Mouse (Mus musculus) lung, adult 2 months (tissue): ENCODE data around the gene Syt17.

Experiments used
- CTCF ChIP-seq: fragments of 200-500 bp; IDR thresholded peaks from 2 replicates; pipeline ENCODE4 v1.5.1; 2011; ENCODE audit warnings: mild to moderate bottlenecking, low read length, control low read depth; ENCODE audit not compliant: insufficient read depth
- POLR2A ChIP-seq: fragments of 200-500 bp; IDR thresholded peaks from 2 replicates; pipeline ENCODE4 v1.6.1; 2011; ENCODE audit warnings: low read depth, mild to moderate bottlenecking, control low read depth, low read length, borderline replicate concordance; ENCODE audit errors: extremely low read depth

DNA sequence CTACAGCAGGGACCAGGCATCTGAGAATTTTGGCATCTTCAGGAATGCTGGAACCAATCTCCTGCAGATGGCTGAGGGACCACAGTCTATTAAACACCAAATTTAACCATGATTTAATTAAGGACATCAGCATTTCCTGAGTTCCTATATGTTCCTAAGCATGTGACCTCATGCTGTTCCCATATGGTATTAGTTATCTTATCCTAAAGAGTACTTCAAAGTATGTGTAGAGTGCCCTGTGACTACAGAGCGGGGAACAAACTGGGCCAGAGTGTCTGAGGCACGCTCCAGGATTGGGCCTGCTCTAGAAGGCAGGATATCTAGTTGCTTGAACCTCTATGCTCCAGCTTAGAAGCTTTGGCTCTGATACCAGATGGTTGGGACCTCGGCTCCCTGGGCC lies 82.1 kb downstream of the Syt17 start:
- TF ChIP-seq CTCF (no peak), POLR2A (no peak)
